9 mouse cellular contexts compared by ENCODE assay signal in the genomic region with DNA sequence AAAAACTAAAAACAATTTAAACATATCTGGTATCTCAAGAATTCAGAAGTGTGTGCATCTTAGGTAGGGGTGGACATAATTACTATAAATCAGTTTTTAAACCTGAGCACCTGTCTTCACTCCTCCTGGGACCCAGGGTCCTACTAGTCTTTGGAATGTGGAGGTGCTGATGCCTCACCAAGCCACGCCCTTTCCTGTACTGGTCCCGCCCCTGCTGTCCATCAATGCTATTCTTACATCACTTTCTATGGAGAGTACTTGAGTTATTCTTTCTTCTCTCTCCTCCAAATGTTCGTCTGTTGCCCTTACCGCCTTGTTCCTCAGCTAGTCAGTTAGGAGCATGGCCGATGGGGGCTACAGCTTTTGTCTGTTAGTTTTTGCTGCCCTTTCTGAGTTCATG. TPM values are rescaled to one million over a fixed set of nuclear protein-coding genes. Genes with fewer than 3 reads are reported as not detected.
DNase-seq lines count a peak whose midpoint lies in the region; ATAC-seq lines count a peak whose summit lies in the region.
"Had no signal": no experiment of that assay in that cellular context is flagged by ENCODE, and none has a peak within 500 bp of the region (broad histone marks: within the 10 kb centered on the region; RNA-seq: fewer than 3 reads in every experiment).

No protein-coding gene starts in this region.

- no peaks in the 10 kb centered on the region for H3K9me3 ChIP-seq in heart, embryonic 15.5 days (replicated peaks)
- no peaks in the 10 kb centered on the region for H3K9me3 ChIP-seq in limb, embryonic 12.5 days

- ATAC-seq in heart, embryonic 15.5 days (replicated peaks; ENCODE audit: insufficient number of reproducible peaks, insufficient read depth, low FRiP score, low read depth) = no peak
- ATAC-seq in limb, embryonic 12.5 days (ENCODE audit: insufficient number of reproducible peaks, insufficient read depth, low FRiP score, low TSS enrichment, low read depth) = no peak

- no peak overlapping the region for H3K27ac ChIP-seq in heart, embryonic 15.5 days
- no peak overlapping the region for H3K27ac ChIP-seq in limb, embryonic 12.5 days

- H3K4me1 ChIP-seq in heart, embryonic 15.5 days (replicated peaks) = peaks cover 16% of the 10 kb centered on the region
- peaks cover 5% of the 10 kb centered on the region for H3K4me1 ChIP-seq in limb, embryonic 12.5 days (replicated peaks)

- intact Hi-C loops in gastrocnemius, postnatal 36 days (cut with DNase I) = loop anchor here (5.0 kb wide), 2 partner anchors 86 to 101 kb away; no protein-coding TSS in a partner anchor

- H3K4me3 ChIP-seq in heart, embryonic 15.5 days = no peak overlapping the region
- no peak overlapping the region for H3K4me3 ChIP-seq in limb, embryonic 12.5 days (replicated peaks)

- H3K4me2 ChIP-seq in heart, embryonic 15.5 days = peak overlapping the region; percentile 85
- H3K4me2 ChIP-seq in limb, embryonic 12.5 days = 0 out of 2 replicates have a peak overlapping the region, but pooled peaks have one; percentile 61

- no peak overlapping the region for H3K9ac ChIP-seq in heart, embryonic 15.5 days
- H3K9ac ChIP-seq in limb, embryonic 12.5 days (replicated peaks) = no peak overlapping the region

- peaks cover 5% of the 10 kb centered on the region for H3K27me3 ChIP-seq in heart, embryonic 15.5 days
- H3K27me3 ChIP-seq in limb, embryonic 12.5 days = peaks cover 15% of the 10 kb centered on the region
- no peaks in the 10 kb centered on the region for H3K27me3 ChIP-seq in splenic B cell, adult 2 months (ENCODE audit: control insufficient read depth, insufficient read depth, low read length, poor library complexity, severe bottlenecking)

- no peaks in the 10 kb centered on the region for H3K36me3 ChIP-seq in heart, embryonic 15.5 days
- H3K36me3 ChIP-seq in limb, embryonic 12.5 days = no peaks in the 10 kb centered on the region
- H3K36me3 ChIP-seq in splenic B cell, adult 2 months (ENCODE audit: control insufficient read depth, insufficient read depth, low read length, poor library complexity, severe bottlenecking) = no peaks in the 10 kb centered on the region

- 31% methylated on average over 5 of the region's 5 CpGs for WGBS in heart, embryonic 15.5 days
- 45% methylated on average over 5 of the region's 5 CpGs for WGBS in limb, embryonic 12.5 days

- DNase-seq in heart, adult 11 months = no peak
- peak; percentile 41 for DNase-seq in thymus, postnatal 14 days
- no peak for DNase-seq in thymus, postnatal 36 days
- peak; percentile 56 for DNase-seq in cerebellum, adult 9-11 months
- DNase-seq in splenic B cell, adult 2 months (ENCODE audit: low read depth, low spot score) = peak; percentile 11
- no peak for DNase-seq in gastrocnemius, postnatal 36 days

RNA-seq across cellular contexts. Expression of gene Mucl3, which starts 7.1 kb away (rescaled TPM):
- polyA plus RNA-seq in heart, embryonic 15.5 days (2015; fragmentation: Nextera tagmentation; extraction: Ambion mirVana) = 0.22 and 0.23 TPM in 2 replicates
- polyA plus RNA-seq in limb, embryonic 12.5 days (2016; fragmentation: Nextera tagmentation; extraction: Ambion mirVana) = 0.08 and 0.10 TPM in 2 replicates
- not detected for total RNA-seq in gastrocnemius, postnatal 36 days (2021)
- polyA plus RNA-seq: spleen, adult 2 months had no signal

RNA-seq across cellular contexts. Expression of gene Gm9573, which starts 9.9 kb away (rescaled TPM):
- polyA plus RNA-seq in heart, embryonic 15.5 days (2015; fragmentation: Nextera tagmentation; extraction: Ambion mirVana) = not detected in 2 replicates
- polyA plus RNA-seq in limb, embryonic 12.5 days (2016; fragmentation: Nextera tagmentation; extraction: Ambion mirVana) = not detected in 2 replicates
- total RNA-seq in gastrocnemius, postnatal 36 days (2021) = not detected
- polyA plus RNA-seq: spleen, adult 2 months had no signal

RNA-seq across cellular contexts. Expression of gene Vars2, which starts 31.0 kb away (rescaled TPM):
- 11.1 and 16.2 TPM in 2 replicates for polyA plus RNA-seq in heart, embryonic 15.5 days (2015; fragmentation: Nextera tagmentation; extraction: Ambion mirVana)
- 20.0 and 23.4 TPM in 2 replicates for polyA plus RNA-seq in limb, embryonic 12.5 days (2016; fragmentation: Nextera tagmentation; extraction: Ambion mirVana)
- 10 to 100 TPM; 12.5 to 12.9 TPM for total RNA-seq in gastrocnemius, postnatal 36 days (2021)

RNA-seq across cellular contexts. Expression of gene Sfta2, which starts 35.0 kb away (rescaled TPM):
- polyA plus RNA-seq in heart, embryonic 15.5 days (2015; fragmentation: Nextera tagmentation; extraction: Ambion mirVana) = 2.7 and 5.6 TPM in 2 replicates
- not detected in 2 replicates for polyA plus RNA-seq in limb, embryonic 12.5 days (2016; fragmentation: Nextera tagmentation; extraction: Ambion mirVana)
- total RNA-seq in gastrocnemius, postnatal 36 days (2021) = not detected
- polyA plus RNA-seq: spleen, adult 2 months had no signal

RNA-seq across cellular contexts. Expression of gene Gtf2h4, which starts 37.2 kb away (rescaled TPM):
- polyA plus RNA-seq in heart, embryonic 15.5 days (2015; fragmentation: Nextera tagmentation; extraction: Ambion mirVana) = 21.3 and 28.7 TPM in 2 replicates
- 53.6 and 58.2 TPM in 2 replicates for polyA plus RNA-seq in limb, embryonic 12.5 days (2016; fragmentation: Nextera tagmentation; extraction: Ambion mirVana)
- total RNA-seq in gastrocnemius, postnatal 36 days (2021) = 10 to 100 TPM; 15.3 to 19.0 TPM

Comparison
In these comparisons a context has a peak if more than half of its experiments do, and no peak if none do; other contexts are left out.
1. DNase-seq: peak in thymus, postnatal 14 days (single experiment), cerebellum, adult 9-11 months (single experiment) and splenic B cell, adult 2 months (single experiment); none in heart, adult 11 months (single experiment), thymus, postnatal 36 days (0 of 2) and gastrocnemius, postnatal 36 days (0 of 2).